Mouse (Mus musculus): ENCODE measurements around the gene Car14. TPM values are rescaled to one million over a fixed set of nuclear protein-coding genes. Genes with fewer than 3 reads are reported as not detected.
"Not testable (repeated sequence)": the region's sequence is repeated elsewhere in the genome, so short reads cannot be mapped to it uniquely, and the experiment has no call there.

Car14 gene
- polyA plus RNA-seq, 1 experiment from 2014 or later: 36.8 TPM

- H3K9ac ChIP-seq: no peak overlapping the region
- no peak overlapping the region for H3K4me2 ChIP-seq (replicated peaks)
- peaks cover 12% of the 10 kb centered on the region for H3K4me1 ChIP-seq
- ATAC-seq (ENCODE audit: low FRiP score, low read depth): no peak
- WGBS: 92% methylated on average over 1 of the region's 1 CpGs
- H3K4me3 ChIP-seq: no peak overlapping the region
- H3K27ac ChIP-seq: no peak overlapping the region
- no peaks in the 10 kb centered on the region for H3K9me3 ChIP-seq
- H3K27me3 ChIP-seq: no peaks in the 10 kb centered on the region
- H3K36me3 ChIP-seq: peaks cover 56% of the 10 kb centered on the region
These were observed 30.0 kb upstream of the Car14 start for GRCm38 (mm10) chr3:95934448-95934847.

DNA sequence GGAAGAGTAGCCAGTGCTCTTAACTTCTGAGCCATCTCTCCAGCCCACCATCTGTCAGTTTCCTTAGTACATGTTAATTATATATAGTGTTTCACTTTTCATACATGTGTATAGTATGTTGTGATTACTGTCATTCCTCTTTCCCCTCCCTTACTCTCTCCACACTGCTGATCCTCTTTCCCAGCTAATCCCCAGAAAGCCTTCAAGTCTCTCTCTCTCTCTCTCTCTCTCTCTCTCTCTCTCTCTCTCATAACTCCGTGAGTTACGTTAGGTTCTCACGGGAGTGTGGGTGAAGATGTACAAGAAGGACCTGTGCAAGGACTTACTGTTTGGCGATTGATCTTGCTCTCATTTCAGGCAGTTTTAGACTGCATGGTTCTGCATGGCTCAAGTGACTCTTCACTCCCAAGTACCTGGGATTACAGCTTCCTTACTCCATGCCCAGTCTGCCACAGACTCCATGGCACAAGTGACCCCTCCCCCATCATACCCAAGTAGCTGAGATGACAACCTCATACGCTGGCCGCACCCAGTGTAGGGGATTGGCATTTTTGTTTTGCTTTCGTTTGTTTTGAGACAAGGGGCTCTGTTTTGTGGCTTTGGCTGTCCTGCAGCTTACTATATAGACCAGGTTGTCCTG is 28.7 kb upstream of the Car14 start:
- Histone ChIP-seq H3K4me2 (replicated peaks) (no peak overlapping the region), H3K9me3 (no peaks in the 10 kb centered on the region), H3K27ac (no peak overlapping the region), H3K4me3 (no peak overlapping the region), H3K4me1 (peaks cover 12% of the 10 kb centered on the region), H3K9ac (no peak overlapping the region), H3K27me3 (no peaks in the 10 kb centered on the region), H3K36me3 (peaks cover 44% of the 10 kb centered on the region)
- ATAC-seq (ENCODE audit: low FRiP score, low read depth): no peak
- 93% methylated on average over 7 of the region's 7 CpGs for WGBS

GRCm38 (mm10) chr3:95932566-95932965 is 28.1 kb upstream of the Car14 start:
- 92% methylated on average over 7 of the region's 7 CpGs for WGBS

DNA sequence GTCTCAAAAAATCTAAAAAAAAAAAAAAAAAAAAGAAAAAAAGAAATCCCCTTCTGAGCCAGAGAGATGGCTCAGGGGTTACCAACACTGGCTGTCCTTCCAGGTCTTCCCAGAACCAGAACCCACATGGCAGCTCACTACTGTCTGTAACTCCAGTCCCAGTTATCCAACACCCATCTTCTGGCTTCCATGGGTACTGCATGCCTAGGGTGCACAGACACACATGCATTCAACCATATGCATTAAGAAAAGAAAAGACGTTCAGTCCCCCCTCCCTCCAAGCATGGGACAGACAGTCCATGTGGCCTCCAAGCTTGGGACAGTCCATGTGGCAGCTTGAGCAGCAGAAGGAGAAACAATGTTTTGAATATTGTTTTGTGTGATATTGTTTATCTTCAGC is 27.7 kb upstream of the Car14 start:
- Histone ChIP-seq H3K27ac (no peak overlapping the region), H3K4me1 (peaks cover 12% of the 10 kb centered on the region), H3K9ac (no peak overlapping the region), H3K4me3 (no peak overlapping the region), H3K36me3 (peaks cover 33% of the 10 kb centered on the region), H3K9me3 (no peaks in the 10 kb centered on the region), H3K27me3 (no peaks in the 10 kb centered on the region), H3K4me2 (replicated peaks) (peak overlapping the region; percentile 4; the same call in 1 of the 2 replicates)
- no peak for ATAC-seq (ENCODE audit: low FRiP score, low read depth)
- WGBS: 56% methylated on average over 1 of the region's 1 CpGs

More at GRCm38 (mm10) chr3:95932566-95932965, 28.1 kb upstream of the Car14 start:
- Histone ChIP-seq H3K27me3 (no peaks in the 10 kb centered on the region), H3K27ac (no peak overlapping the region), H3K9me3 (no peaks in the 10 kb centered on the region), H3K4me1 (peaks cover 12% of the 10 kb centered on the region), H3K9ac (no peak overlapping the region), H3K4me2 (replicated peaks) (peak overlapping the region; percentile 4; the same call in 1 of the 2 replicates), H3K36me3 (peaks cover 37% of the 10 kb centered on the region), H3K4me3 (no peak overlapping the region)
- no peak for ATAC-seq (ENCODE audit: low FRiP score, low read depth)

DNA sequence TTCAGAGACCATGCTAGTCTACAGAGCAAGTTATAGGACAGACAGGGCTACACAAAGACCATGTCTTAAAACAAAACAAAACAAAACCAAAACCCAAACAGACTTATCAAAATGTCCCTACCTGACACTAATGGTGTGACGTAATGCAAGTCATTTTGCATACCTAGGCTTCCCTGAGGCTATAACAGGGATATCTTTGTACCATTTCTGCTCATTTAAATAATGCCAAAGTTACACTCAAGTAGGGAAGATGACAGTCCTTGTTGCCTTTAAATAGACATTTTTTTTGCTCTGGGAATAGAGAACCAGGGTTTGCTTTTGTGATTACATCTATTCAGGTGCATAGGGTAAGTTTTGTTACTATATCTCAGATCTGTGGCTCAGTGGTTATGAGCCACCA is 27.0 kb upstream of the Car14 start:
- Histone ChIP-seq H3K4me2 (replicated peaks) (peak overlapping the region; percentile 74), H3K4me3 (no peak overlapping the region)

GRCm38 (mm10) chr3:95930471-95930789 is 25.9 kb upstream of the Car14 start:
- Histone ChIP-seq H3K27ac (peak overlapping the region; percentile 94), H3K36me3 (peaks cover 23% of the 10 kb centered on the region), H3K4me2 (replicated peaks) (peak overlapping the region; percentile 74), H3K4me3 (peak overlapping the region; percentile 94), H3K27me3 (no peaks in the 10 kb centered on the region), H3K9me3 (no peaks in the 10 kb centered on the region), H3K4me1 (peaks cover 12% of the 10 kb centered on the region), H3K9ac (peak overlapping the region; percentile 99)
- no peak for ATAC-seq (ENCODE audit: low FRiP score, low read depth)
- whole genome bisulfite sequencing: 1% methylated on average over 5 of the region's 5 CpGs

More for the DNA sequence above, 27.0 kb upstream of the Car14 start:
- no peaks in the 10 kb centered on the region for H3K9me3 ChIP-seq
- H3K9ac ChIP-seq: no peak overlapping the region
- ATAC-seq (ENCODE audit: low FRiP score, low read depth): no peak
- peaks cover 12% of the 10 kb centered on the region for H3K4me1 ChIP-seq
- 80% methylated on average over 1 of the region's 1 CpGs for WGBS
- H3K27ac ChIP-seq: no peak overlapping the region
- no peaks in the 10 kb centered on the region for H3K27me3 ChIP-seq
- H3K36me3 ChIP-seq: peaks cover 26% of the 10 kb centered on the region

DNA sequence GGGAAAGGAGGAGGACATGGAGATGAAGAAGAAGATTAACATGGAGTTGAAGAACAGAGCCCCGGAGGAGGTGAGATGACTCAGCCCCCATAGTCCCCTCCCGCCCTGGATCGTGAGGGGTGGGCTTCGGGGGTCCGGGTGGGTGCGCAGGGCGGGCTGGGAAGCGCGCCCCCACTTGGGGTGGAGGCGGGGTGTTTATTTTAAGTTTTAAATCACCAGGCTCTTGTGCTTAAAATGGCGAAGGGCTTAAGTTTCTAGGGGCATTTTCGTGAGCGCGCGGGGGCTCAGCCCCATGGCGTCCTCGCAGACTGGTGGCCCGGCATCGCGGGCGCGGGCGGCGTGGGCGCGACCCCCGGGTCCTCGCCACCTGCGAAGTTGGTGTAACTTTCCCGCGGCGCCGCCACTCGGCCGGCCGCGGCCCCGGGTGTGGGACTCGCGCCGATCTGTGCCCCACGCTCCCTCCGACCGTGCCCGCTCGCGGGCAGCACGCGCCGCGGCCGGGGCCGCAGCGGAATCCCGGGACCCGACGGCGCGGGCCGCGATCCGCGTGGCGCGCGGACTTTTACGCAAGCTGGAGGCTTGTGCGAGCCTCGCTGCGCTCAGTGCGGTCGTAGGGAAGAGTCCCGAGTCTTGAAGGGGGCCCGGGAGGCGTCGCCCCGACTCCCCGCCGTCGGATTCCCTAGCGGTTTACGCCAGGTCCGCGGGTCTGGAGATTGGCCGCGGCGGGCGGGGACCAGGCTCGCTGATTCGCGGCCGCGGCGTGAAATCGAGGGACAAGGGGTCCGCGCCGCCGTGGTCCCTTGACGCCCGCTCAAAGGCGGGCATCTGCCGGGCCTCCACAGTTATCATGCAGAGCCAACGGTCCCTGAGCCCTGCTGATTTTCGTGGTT is 25.3 kb upstream of the Car14 start:
- peak overlapping the region; percentile 94 for H3K27ac ChIP-seq
- peak overlapping the region; percentile 99 for H3K9ac ChIP-seq
- peaks cover 17% of the 10 kb centered on the region for H3K36me3 ChIP-seq
- H3K4me3 ChIP-seq: peak overlapping the region; percentile 94
- peak overlapping the region; percentile 74 for H3K4me2 ChIP-seq (replicated peaks)
- no peaks in the 10 kb centered on the region for H3K9me3 ChIP-seq
- no peak; the same call in 1 of the 2 replicates for ATAC-seq (ENCODE audit: low FRiP score, low read depth)
- WGBS: under 1% methylated on average over 85 of the region's 105 CpGs
- no peaks in the 10 kb centered on the region for H3K27me3 ChIP-seq
- peaks cover 12% of the 10 kb centered on the region for H3K4me1 ChIP-seq

GRCm38 (mm10) chr3:95928658-95929503 is 24.4 kb upstream of the Car14 start, which contains the start of gene Anp32e:
Anp32e (plus strand) TSS chr3:95929246.
- Histone ChIP-seq H3K36me3 (peaks cover 7% of the 10 kb centered on the region), H3K4me3 (peak within 1 kb of the TSS; percentile 94), H3K4me1 (peaks cover 12% of the 10 kb centered on the region), H3K9me3 (no peaks in the 10 kb centered on the region), H3K4me2 (replicated peaks) (peak within 1 kb of the TSS; percentile 74), H3K9ac (peak within 1 kb of the TSS; percentile 99), H3K27ac (peak within 1 kb of the TSS; percentile 94), H3K27me3 (no peaks in the 10 kb centered on the region)
- ATAC-seq (ENCODE audit: low FRiP score, low read depth): peak; percentile 100
- under 1% methylated on average over 49 of the region's 49 CpGs for WGBS

GRCm38 (mm10) chr3:95928261-95928657 is 23.8 kb upstream of the Car14 start:
- no peaks in the 10 kb centered on the region for H3K27me3 ChIP-seq
- peak overlapping the region; percentile 60 for H3K4me2 ChIP-seq (replicated peaks)
- H3K27ac ChIP-seq: peak overlapping the region; percentile 79; the same call in 1 of the 2 replicates
- H3K9me3 ChIP-seq: no peaks in the 10 kb centered on the region
- peaks cover under 1% of the 10 kb centered on the region for H3K36me3 ChIP-seq
- H3K9ac ChIP-seq: peak overlapping the region; percentile 66
- no peak for ATAC-seq (ENCODE audit: low FRiP score, low read depth)
- H3K4me3 ChIP-seq: peak overlapping the region; percentile 94
- WGBS: 74% methylated on average over 6 of the region's 6 CpGs
- peaks cover 12% of the 10 kb centered on the region for H3K4me1 ChIP-seq

DNA sequence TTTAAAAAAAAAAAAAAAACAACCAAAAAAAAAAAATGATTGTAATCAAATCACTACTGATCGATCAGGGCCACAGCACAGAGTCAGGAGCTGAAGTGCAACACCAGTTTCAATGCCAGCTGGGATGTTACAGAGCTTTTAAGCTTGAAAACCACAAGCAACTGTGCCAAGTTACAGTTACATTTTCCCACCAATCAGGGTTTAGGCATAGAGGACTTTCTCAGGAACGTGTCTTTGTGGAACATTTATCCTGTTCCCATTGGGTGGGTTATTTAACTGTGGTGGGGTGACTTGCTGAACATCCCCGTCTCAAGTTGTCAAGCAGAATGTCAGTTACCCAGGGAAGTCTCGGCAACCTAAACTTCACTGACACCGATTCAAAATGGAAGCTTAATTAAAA is 20.6 kb upstream of the Car14 start:
- no peak for ATAC-seq (ENCODE audit: low FRiP score, low read depth)
- WGBS: 80% methylated on average over 5 of the region's 5 CpGs
- no peak overlapping the region for H3K9ac ChIP-seq
- H3K4me1 ChIP-seq: no peaks in the 10 kb centered on the region
- H3K27ac ChIP-seq: no peak overlapping the region
- no peaks in the 10 kb centered on the region for H3K9me3 ChIP-seq
- no peaks in the 10 kb centered on the region for H3K36me3 ChIP-seq
- no peak overlapping the region for H3K4me2 ChIP-seq (replicated peaks)
- no peaks in the 10 kb centered on the region for H3K27me3 ChIP-seq
- H3K4me3 ChIP-seq: no peak overlapping the region

DNA sequence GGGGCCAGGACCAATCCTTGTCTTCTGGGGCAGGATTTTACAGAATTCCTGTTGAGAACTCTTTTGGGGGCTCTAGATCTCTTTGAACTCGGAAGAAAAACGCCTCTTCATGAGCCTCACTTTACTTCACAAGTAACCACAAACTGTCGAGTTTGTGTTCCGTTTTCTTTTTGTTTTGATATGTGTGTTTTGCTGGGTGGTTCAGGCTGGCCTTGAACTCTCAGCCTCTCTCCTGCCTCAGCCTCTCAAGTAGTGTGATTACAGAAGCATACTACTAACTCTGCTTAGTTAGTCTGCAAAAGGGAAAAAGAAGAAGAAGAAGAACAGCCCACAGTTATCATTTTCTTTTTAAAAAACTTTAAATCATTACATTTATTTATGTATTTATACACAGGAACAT is 19.7 kb upstream of the Car14 start:
- Histone ChIP-seq H3K27me3 (no peaks in the 10 kb centered on the region), H3K4me2 (replicated peaks) (no peak overlapping the region), H3K4me3 (no peak overlapping the region), H3K36me3 (no peaks in the 10 kb centered on the region), H3K9ac (no peak overlapping the region), H3K9me3 (no peaks in the 10 kb centered on the region), H3K4me1 (no peaks in the 10 kb centered on the region), H3K27ac (no peak overlapping the region)
- 67% methylated on average over 4 of the region's 4 CpGs for WGBS
- no peak for ATAC-seq (ENCODE audit: low FRiP score, low read depth)

DNA sequence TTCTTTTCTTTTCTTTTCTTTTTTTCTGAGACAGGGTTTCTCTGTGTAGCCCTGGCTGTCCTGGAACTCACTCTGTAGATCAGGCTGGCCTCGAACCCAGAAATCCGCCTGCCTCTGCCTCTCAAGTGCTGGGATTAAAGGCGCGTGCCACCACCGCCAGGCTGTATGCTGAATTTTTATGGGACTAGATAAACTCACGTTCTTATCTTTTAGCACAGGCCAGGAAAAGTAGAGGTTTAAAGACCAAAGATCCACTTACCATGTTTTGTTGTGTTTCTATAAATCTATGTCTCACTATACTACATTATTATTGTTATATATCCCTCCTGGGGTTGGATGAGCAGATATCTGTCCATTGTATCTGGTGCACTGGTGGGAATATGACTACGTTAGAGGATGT is 18.9 kb upstream of the Car14 start:
- H3K9ac ChIP-seq; H3K9me3 ChIP-seq; ATAC-seq (ENCODE audit: low FRiP score, low read depth); H3K27me3 ChIP-seq; H3K4me2 ChIP-seq (replicated peaks); H3K4me1 ChIP-seq; H3K4me3 ChIP-seq; H3K27ac ChIP-seq; H3K36me3 ChIP-seq: not testable (repeated sequence)
- 90% methylated on average over 7 of the region's 7 CpGs for WGBS
